Mouse (Mus musculus) stomach, embryonic 16.5 days (tissue): ENCODE measurements around the gene Itpka. TPM values are rescaled to one million over a fixed set of nuclear protein-coding genes. Genes with fewer than 3 reads are reported as not detected.

Experiments
- ATAC-seq: fragments of 200-750 bp; cut with Nextera tagmentation; 2 replicates; pipeline ENCODE4 v1.8.0; 2017; ENCODE audit warnings: moderate number of reproducible peaks, moderate TSS enrichment; ENCODE audit not compliant: insufficient read depth, low FRiP score
- H3K27ac ChIP-seq: fragments of 300-500 bp; sonication (generic); 2 replicates; pipeline ENCODE4 v1.5.1; 2014; ENCODE audit warnings: low read length
- H3K27me3 ChIP-seq: fragments of 300-500 bp; sonication (generic); 2 replicates; pipeline ENCODE4 v1.6.1; 2014; ENCODE audit warnings: low read length, control low read depth, mixed read lengths; ENCODE audit not compliant: control insufficient read depth, insufficient read depth
- H3K36me3 ChIP-seq: fragments of 300-500 bp; sonication (generic); 2 replicates; pipeline ENCODE4 v1.6.1; 2014; ENCODE audit warnings: low read length; ENCODE audit not compliant: control insufficient read depth, insufficient read depth
- H3K4me1 ChIP-seq: fragments of 300-500 bp; sonication (generic); 2 replicates; pipeline ENCODE4 v1.6.1; 2014; ENCODE audit warnings: low read length, control low read depth, mixed read lengths; ENCODE audit not compliant: control insufficient read depth, insufficient read depth
- H3K4me2 ChIP-seq: fragments of 300-500 bp; sonication (generic); 2 replicates; pipeline ENCODE4 v1.6.1; 2014; ENCODE audit warnings: low read depth, low read length, mixed read lengths
- H3K4me3 ChIP-seq: fragments of 300-500 bp; sonication (generic); replicated peaks from 2 replicates; pipeline ENCODE4 v1.5.1; 2014; ENCODE audit warnings: mild to moderate bottlenecking, low read length
- H3K9ac ChIP-seq: fragments of 300-500 bp; sonication (generic); 2 replicates; pipeline ENCODE4 v1.6.1; 2014; ENCODE audit warnings: low read length
- H3K9me3 ChIP-seq: fragments of 300-500 bp; sonication (generic); replicated peaks from 2 replicates; pipeline ENCODE4 v1.6.1; 2016; ENCODE audit warnings: low read length, control low read depth; ENCODE audit not compliant: control insufficient read depth
- WGBS: fragments of 180-500 bp; shearing (Covaris S2); extraction: QIAGEN DNeasy Blood & Tissue Kit; methylation state at CpG from one replicate; pipeline ENCODE4 v1.1.7; 2014; 5-methylcytosine and 5-hydroxymethylcytosine counted together
- polyA plus RNA-seq: library from polyadenylated mRNA; unstranded; fragments of >200 nt; fragmentation: Nextera tagmentation; extraction: Ambion mirVana; gene quantifications from 2 replicates; pipeline ENCODE4 v1.2.1, GENCODE M21; 2015

Gene Itpka
- polyA plus RNA-seq, 1 experiment from 2014 or later = 7.6 TPM

DNA sequence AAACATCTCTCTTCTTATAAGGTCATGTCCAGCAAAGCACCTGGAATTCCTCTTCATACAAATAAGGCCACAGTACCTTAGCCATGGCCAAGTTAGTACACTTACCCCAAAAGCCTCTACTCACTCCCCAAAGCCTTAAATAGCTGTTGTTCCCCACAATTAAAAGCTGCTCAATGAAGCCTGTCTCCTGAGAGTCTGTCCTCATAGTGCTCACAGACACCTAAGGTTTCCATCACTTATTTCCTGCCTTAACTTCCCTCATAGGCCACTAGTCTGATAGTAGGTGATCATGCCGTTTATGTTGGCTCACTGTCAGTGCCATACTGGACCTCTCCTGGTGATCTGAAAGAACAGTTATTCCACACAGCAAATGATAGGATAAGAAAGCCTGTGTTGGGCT lies 20.1 kb downstream of the Itpka start:
- H3K4me1 ChIP-seq = peaks cover 10% of the 10 kb centered on the region
- H3K4me2 ChIP-seq = no peak overlapping the region
- H3K9ac ChIP-seq = no peak overlapping the region
- WGBS = 63% methylated on average over 1 of the region's 1 CpGs
- no peak overlapping the region for H3K27ac ChIP-seq
- H3K4me3 ChIP-seq = no peak overlapping the region
- ATAC-seq = no peak
- H3K36me3 ChIP-seq = peaks cover 19% of the 10 kb centered on the region
- H3K27me3 ChIP-seq = peaks cover 28% of the 10 kb centered on the region
- no peaks in the 10 kb centered on the region for H3K9me3 ChIP-seq

- Histone ChIP-seq H3K4me1 (no peaks in the 10 kb centered on the region; the same call in 1 of the 2 replicates), H3K4me3 (no peak overlapping the region), H3K27ac (no peak overlapping the region), H3K9me3 (no peaks in the 10 kb centered on the region), H3K27me3 (peaks cover 17% of the 10 kb centered on the region), H3K9ac (no peak overlapping the region), H3K36me3 (peaks cover 23% of the 10 kb centered on the region), H3K4me2 (no peak overlapping the region)
- no peak for ATAC-seq
- 66% methylated on average over 4 of the region's 4 CpGs for WGBS
Observed at GRCm38 (mm10) chr2:119763924-119764323, 21.8 kb downstream of the Itpka start.

DNA sequence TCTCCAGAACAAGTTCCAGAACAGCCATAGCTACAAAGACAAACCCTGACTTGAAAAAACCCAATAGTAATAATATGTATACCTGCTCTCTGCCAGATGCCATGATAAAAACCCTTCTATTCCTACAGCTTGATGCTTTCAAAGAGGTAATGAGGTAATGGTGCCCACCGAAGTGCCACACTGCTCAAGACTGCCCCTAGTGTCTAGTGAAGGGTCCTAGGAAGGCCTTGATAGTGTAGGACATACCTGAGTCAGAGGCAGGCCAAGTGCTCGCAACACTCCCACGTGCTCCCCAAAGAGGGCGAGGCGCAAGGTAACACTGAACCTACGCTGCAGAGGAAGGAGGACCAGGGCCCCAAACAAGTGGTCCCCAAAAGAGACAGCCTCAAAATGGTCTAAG lies 25.1 kb downstream of the Itpka start:
- no peak overlapping the region for H3K9ac ChIP-seq
- no peaks in the 10 kb centered on the region for H3K27me3 ChIP-seq
- H3K4me2 ChIP-seq = no peak overlapping the region
- 94% methylated on average over 6 of the region's 6 CpGs for WGBS
- no peaks in the 10 kb centered on the region for H3K4me1 ChIP-seq
- no peak overlapping the region for H3K4me3 ChIP-seq
- ATAC-seq = no peak
- H3K27ac ChIP-seq = no peak overlapping the region
- H3K9me3 ChIP-seq = no peaks in the 10 kb centered on the region
- H3K36me3 ChIP-seq = peaks cover 29% of the 10 kb centered on the region

DNA sequence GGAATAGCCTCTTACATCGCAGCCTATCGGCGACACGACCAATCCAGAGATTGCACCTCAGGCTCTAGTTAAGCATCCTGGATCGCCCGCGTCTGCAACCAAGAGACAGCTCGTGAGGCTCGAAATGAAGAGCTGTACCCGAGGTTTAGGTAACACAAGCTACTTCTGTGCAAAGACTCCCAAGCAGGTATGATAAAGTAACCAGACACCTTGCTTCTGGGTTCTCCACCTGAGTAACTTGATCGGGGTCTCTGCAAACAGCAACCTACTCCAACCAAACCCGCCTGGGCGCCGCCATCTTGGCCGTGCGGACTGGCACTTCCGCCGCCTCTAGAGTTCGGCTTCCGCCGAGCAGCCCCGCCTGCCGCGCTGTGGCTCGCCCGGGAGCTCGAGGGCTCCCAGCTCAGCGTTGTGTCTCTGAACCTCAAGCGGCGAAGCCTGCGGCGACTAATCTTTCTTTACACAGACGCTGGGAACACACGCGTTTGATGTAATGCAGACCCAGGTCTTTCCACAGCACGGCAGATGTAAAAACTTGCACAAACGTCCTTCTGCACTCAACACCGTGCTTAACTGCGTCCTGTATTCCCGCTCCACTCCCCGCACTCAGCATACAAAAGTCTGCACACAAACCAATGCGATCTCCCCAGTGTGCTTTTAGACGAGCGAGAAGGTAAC lies 45.2 kb downstream of the Itpka start, which contains the start of gene Rpap1:
Gene Rpap1, minus strand, starts transcription at position 332 of the 678 bp plus-strand sequence.
- H3K27me3 ChIP-seq = no peaks in the 10 kb centered on the region
- H3K4me2 ChIP-seq = peak within 1 kb of the TSS; percentile 75
- peak within 1 kb of the TSS; percentile 77 for H3K27ac ChIP-seq
- H3K4me3 ChIP-seq = peak within 1 kb of the TSS; percentile 65
- WGBS = under 1% methylated on average over 44 of the region's 44 CpGs
- H3K4me1 ChIP-seq = peaks cover 6% of the 10 kb centered on the region
- H3K36me3 ChIP-seq = peaks cover 5% of the 10 kb centered on the region; the same call in 1 of the 2 replicates
- H3K9me3 ChIP-seq = 0 out of 2 replicates have a peak, but pooled peaks cover 5% of the 10 kb centered on the region
- ATAC-seq = peak; percentile 96
- peak within 1 kb of the TSS; percentile 76 for H3K9ac ChIP-seq

DNA sequence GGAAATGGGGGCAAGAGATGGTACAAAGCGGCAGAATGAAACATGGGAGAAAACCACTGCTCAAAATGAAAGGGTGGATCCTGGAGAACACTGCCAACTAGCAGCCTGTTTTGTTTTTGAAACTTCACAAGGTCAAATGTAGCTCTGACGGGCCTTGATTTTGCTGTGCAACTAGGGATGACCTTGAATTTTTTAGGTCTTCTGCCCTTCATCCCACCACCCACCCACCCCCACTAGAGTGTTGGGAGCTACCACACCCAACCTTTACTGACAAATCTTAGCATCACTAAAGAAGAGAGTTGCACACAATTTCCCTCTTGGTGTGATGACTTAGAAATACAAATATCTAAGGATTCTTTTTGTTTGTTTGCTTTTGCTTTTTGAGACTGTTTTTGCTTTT lies 47.9 kb downstream of the Itpka start:
- Histone ChIP-seq H3K9ac (no peak overlapping the region), H3K4me1 (peaks cover 6% of the 10 kb centered on the region), H3K4me3 (no peak overlapping the region), H3K36me3 (no peaks in the 10 kb centered on the region), H3K4me2 (no peak overlapping the region), H3K27me3 (no peaks in the 10 kb centered on the region), H3K27ac (no peak overlapping the region), H3K9me3 (no peaks in the 10 kb centered on the region)
- 82% methylated on average over 2 of the region's 2 CpGs for WGBS
- ATAC-seq = no peak

GRCm38 (mm10) chr2:119797279-119797783 lies 55.2 kb downstream of the Itpka start, which contains the start of gene Tyro3:
Gene Tyro3 (plus strand): TSS chr2:119797733.
- Histone ChIP-seq H3K9ac (no peak within 1 kb of the TSS), H3K4me1 (peaks cover 26% of the 10 kb centered on the region), H3K9me3 (no peaks in the 10 kb centered on the region), H3K27me3 (no peaks in the 10 kb centered on the region), H3K4me3 (no peak within 1 kb of the TSS), H3K36me3 (no peaks in the 10 kb centered on the region), H3K4me2 (no peak within 1 kb of the TSS), H3K27ac (no peak within 1 kb of the TSS)
- no peak for ATAC-seq
- 73% methylated on average over 5 of the region's 5 CpGs for WGBS

DNA sequence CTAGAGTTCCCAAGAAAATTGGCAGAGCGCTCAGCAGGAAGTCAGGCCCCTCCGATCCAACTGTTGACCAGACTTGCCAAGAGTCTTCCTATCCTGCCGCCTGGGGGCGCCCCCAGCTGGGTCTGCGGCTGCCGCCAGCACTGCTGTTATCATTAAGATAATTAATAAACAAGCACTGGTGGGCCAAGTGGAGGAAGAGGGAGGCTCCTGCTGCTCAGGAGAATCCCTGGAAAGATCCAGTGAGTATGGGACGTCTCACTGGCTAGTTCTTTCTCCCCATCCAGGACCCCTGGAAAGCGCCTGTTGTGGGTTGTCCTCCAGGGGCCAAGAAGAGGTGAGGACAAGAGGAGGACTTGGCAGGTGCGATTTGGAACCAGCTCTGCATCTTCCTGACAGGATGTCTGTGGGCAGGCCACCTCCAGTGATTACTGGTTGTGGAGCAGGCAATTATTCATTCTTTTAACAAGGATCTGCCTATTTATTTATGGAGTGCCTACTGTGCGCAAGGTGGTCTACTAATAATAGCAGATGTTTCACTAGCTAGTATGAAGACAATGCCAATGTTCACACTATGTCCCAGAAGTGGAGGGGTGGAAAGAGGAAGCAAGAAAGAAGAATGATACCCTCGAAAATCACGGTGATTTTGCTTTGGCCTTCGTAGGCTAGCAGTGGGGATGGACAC lies 56.2 kb downstream of the Itpka start:
- Histone ChIP-seq H3K4me2 (peak overlapping the region; percentile 90), H3K9ac (no peak overlapping the region), H3K36me3 (no peaks in the 10 kb centered on the region), H3K27ac (no peak overlapping the region), H3K9me3 (no peaks in the 10 kb centered on the region), H3K4me1 (peaks cover 36% of the 10 kb centered on the region), H3K27me3 (no peaks in the 10 kb centered on the region), H3K4me3 (no peak overlapping the region; the same call in 1 of the 2 replicates)
- no peak for ATAC-seq
- WGBS = 10% methylated on average over 13 of the region's 13 CpGs

- under 1% methylated on average over 63 of the region's 89 CpGs for WGBS
- no peaks in the 10 kb centered on the region for H3K36me3 ChIP-seq
- peak overlapping the region; percentile 87 for H3K4me3 ChIP-seq
- H3K27ac ChIP-seq = peak overlapping the region; percentile 79
- ATAC-seq = peak; percentile 75
- H3K9ac ChIP-seq = peak overlapping the region; percentile 95
- H3K4me2 ChIP-seq = peak overlapping the region; percentile 90
- peaks cover 45% of the 10 kb centered on the region for H3K4me1 ChIP-seq
- H3K9me3 ChIP-seq = no peaks in the 10 kb centered on the region
- no peaks in the 10 kb centered on the region for H3K27me3 ChIP-seq
Observed at GRCm38 (mm10) chr2:119799181-119799960, 57.2 kb downstream of the Itpka start.
